Mouse (Mus musculus) MEL (cell line): Measurements from ENCODE around the gene F830045P16Rik. TPM values are rescaled to one million over a fixed set of nuclear protein-coding genes. Genes with fewer than 3 reads are reported as not detected.

Experiments used
- DNase-seq: peaks from one replicate; pipeline ENCODE4 v3.0.0; 2011; ENCODE audit warnings: low read depth, low spot score
- H3K27ac ChIP-seq: 2 replicates; pipeline ENCODE4 v1.5.1; 2012; ENCODE audit warnings: low read depth, mild to moderate bottlenecking, control low read depth, low read length, moderate library complexity; ENCODE audit not compliant: control insufficient read depth
- H3K27me3 ChIP-seq, 2 experiments: fragments of 150-350 bp in 1 of 2; sonication (generic) in 1 of 2; 2 replicates each; pipeline ENCODE4 v1.6.1; 2012; ENCODE audit warnings: low read length in 2 of 2, mild to moderate bottlenecking in 2 of 2, improper control_type of control experiment in 1 of 2, moderate library complexity in 1 of 2; ENCODE audit not compliant: insufficient read depth in 2 of 2, control insufficient read depth in 1 of 2
- H3K36me3 ChIP-seq, 2 experiments: 2 replicates each; pipeline ENCODE4 v1.6.1; 2012 to 2014; ENCODE audit warnings: low read length in 2 of 2, improper control_type of control experiment in 1 of 2, inconsistent platforms in 1 of 2, mild to moderate bottlenecking in 1 of 2; ENCODE audit not compliant: insufficient read depth in 2 of 2, control insufficient read depth in 1 of 2
- H3K4me1 ChIP-seq, 2 experiments: fragments of 150-350 bp in 1 of 2; sonication (generic) in 1 of 2; 2 replicates each; pipeline ENCODE4 v1.6.1; 2012; ENCODE audit warnings: low read length in 2 of 2, improper control_type of control experiment in 1 of 2, mild to moderate bottlenecking in 1 of 2; ENCODE audit not compliant: insufficient read depth in 2 of 2, control insufficient read depth in 1 of 2
- H3K4me3 ChIP-seq, 2 experiments: fragments of 150-350 bp in 1 of 2; sonication (generic) in 1 of 2; 2 replicates each; pipeline ENCODE4 v1.5.1; 2012; ENCODE audit warnings: low read depth in 2 of 2, low read length in 2 of 2, mild to moderate bottlenecking in 2 of 2, moderate library complexity in 2 of 2, control low read depth in 1 of 2, improper control_type of control experiment in 1 of 2; ENCODE audit not compliant: control insufficient read depth in 1 of 2, insufficient read depth in 1 of 2
- H3K79me2 ChIP-seq: 2 replicates; pipeline ENCODE4 v1.6.1; 2012; ENCODE audit warnings: mild to moderate bottlenecking, low read length, moderate library complexity; ENCODE audit not compliant: control insufficient read depth, poor library complexity, insufficient read depth
- H3K9ac ChIP-seq: 2 replicates; pipeline ENCODE4 v1.6.1; 2012; ENCODE audit warnings: low read depth, mild to moderate bottlenecking, control low read depth, low read length, moderate library complexity; ENCODE audit not compliant: control insufficient read depth, poor library complexity, severe bottlenecking
- H3K9me3 ChIP-seq: fragments of 150-350 bp; sonication (generic); replicated peaks from 2 replicates; pipeline ENCODE4 v1.6.1; 2012; ENCODE audit warnings: mild to moderate bottlenecking, low read length, improper control_type of control experiment, moderate library complexity; ENCODE audit not compliant: insufficient read depth
- BHLHE40 ChIP-seq: IDR thresholded peaks from 2 replicates; pipeline ENCODE4 v1.6.1; 2012; ENCODE audit warnings: low read depth, mild to moderate bottlenecking, inconsistent platforms, low read length, improper control_type of control experiment, borderline replicate concordance
- CHD1 ChIP-seq: IDR thresholded peaks from 2 replicates; pipeline ENCODE4 v1.6.1; 2012; ENCODE audit warnings: low read depth, mild to moderate bottlenecking, inconsistent platforms, low read length, improper control_type of control experiment
- CHD2 ChIP-seq: IDR thresholded peaks from 2 replicates; pipeline ENCODE4 v1.6.1; 2011; ENCODE audit warnings: low read length, improper control_type of control experiment
- CTCF ChIP-seq, 3 experiments: IDR thresholded peaks in 2 of 3; conservative IDR thresholded peaks in 1 of 3; 2 replicates each; pipeline ENCODE4 v1.5.1; 2011 to 2012; ENCODE audit warnings: low read length in 3 of 3, low read depth in 2 of 3, mild to moderate bottlenecking in 2 of 3, improper control_type of control experiment in 1 of 3, inconsistent platforms in 1 of 3, mixed read lengths in 1 of 3, moderate library complexity in 1 of 3; ENCODE audit not compliant: control insufficient read depth in 1 of 3, insufficient read depth in 1 of 3, poor library complexity in 1 of 3, severe bottlenecking in 1 of 3
- E2F4 ChIP-seq: IDR thresholded peaks from 2 replicates; pipeline ENCODE4 v1.6.1; 2011; ENCODE audit warnings: low read depth, low read length, improper control_type of control experiment, borderline replicate concordance
- ELF1 ChIP-seq: IDR thresholded peaks from 2 replicates; pipeline ENCODE4 v1.6.1; 2014; ENCODE audit warnings: low read depth, mild to moderate bottlenecking, inconsistent platforms, low read length, improper control_type of control experiment, moderate library complexity
- EP300 ChIP-seq, 2 experiments: IDR thresholded peaks; 2 replicates each; pipeline ENCODE4 v1.6.1; 2011; ENCODE audit warnings: improper control_type of control experiment in 2 of 2, low read length in 2 of 2, low read depth in 1 of 2, mild to moderate bottlenecking in 1 of 2
- ETS1 ChIP-seq: IDR thresholded peaks from 2 replicates; pipeline ENCODE4 v1.6.1; 2012; ENCODE audit warnings: low read depth, mild to moderate bottlenecking, inconsistent platforms, low read length, improper control_type of control experiment, moderate library complexity
- GABPA ChIP-seq: IDR thresholded peaks from 2 replicates; pipeline ENCODE4 v1.6.1; 2012; ENCODE audit warnings: low read depth, mild to moderate bottlenecking, inconsistent platforms, low read length, improper control_type of control experiment, moderate library complexity
- GATA1 ChIP-seq: IDR thresholded peaks from 2 replicates; pipeline ENCODE4 v1.6.1; 2011; ENCODE audit warnings: low read depth, low read length, improper control_type of control experiment
- HCFC1 ChIP-seq: IDR thresholded peaks from 2 replicates; pipeline ENCODE4 v1.6.1; 2012; ENCODE audit warnings: low read depth, mild to moderate bottlenecking, inconsistent platforms, low read length, improper control_type of control experiment, moderate library complexity
- JUND ChIP-seq: IDR thresholded peaks from 2 replicates; pipeline ENCODE4 v1.6.1; 2011; ENCODE audit warnings: low read depth, mild to moderate bottlenecking, improper control_type of control experiment, low read length
- KAT2A ChIP-seq: conservative IDR thresholded peaks from 2 replicates; pipeline ENCODE4 v1.6.1; 2012; ENCODE audit warnings: low read depth, low read length, improper control_type of control experiment, inconsistent platforms
- MAFK ChIP-seq: IDR thresholded peaks from 2 replicates; pipeline ENCODE4 v1.6.1; 2011; ENCODE audit warnings: low read depth, mild to moderate bottlenecking, low read length, improper control_type of control experiment, borderline replicate concordance
- MAX ChIP-seq: IDR thresholded peaks from 2 replicates; pipeline ENCODE4 v1.6.1; 2011; ENCODE audit warnings: low read length, improper control_type of control experiment
- MAZ ChIP-seq: IDR thresholded peaks from 2 replicates; pipeline ENCODE4 v1.6.1; 2012; ENCODE audit warnings: low read depth, mild to moderate bottlenecking, inconsistent platforms, low read length, improper control_type of control experiment
- MEF2A ChIP-seq: IDR thresholded peaks from 2 replicates; pipeline ENCODE4 v1.6.1; 2014; ENCODE audit warnings: low read depth, mild to moderate bottlenecking, inconsistent platforms, low read length, improper control_type of control experiment; ENCODE audit not compliant: poor library complexity, insufficient replicate concordance, severe bottlenecking; ENCODE audit errors: extremely low read depth
- MXI1 ChIP-seq: IDR thresholded peaks from 2 replicates; pipeline ENCODE4 v1.6.1; 2011; ENCODE audit warnings: mild to moderate bottlenecking, low read depth, low read length, improper control_type of control experiment
- MYB ChIP-seq: IDR thresholded peaks from 2 replicates; pipeline ENCODE4 v1.6.1; 2011; ENCODE audit warnings: mild to moderate bottlenecking, low read depth, low read length, improper control_type of control experiment
- MYC ChIP-seq: IDR thresholded peaks from 2 replicates; pipeline ENCODE4 v1.6.1; 2011; ENCODE audit warnings: low read depth, mild to moderate bottlenecking, low read length, improper control_type of control experiment, moderate library complexity
- NELFE ChIP-seq: IDR thresholded peaks from 2 replicates; pipeline ENCODE4 v1.6.1; 2011; ENCODE audit warnings: low read depth, low read length, improper control_type of control experiment
- NRF1 ChIP-seq: IDR thresholded peaks from 2 replicates; pipeline ENCODE4 v1.6.1; 2014; ENCODE audit warnings: low read depth, mild to moderate bottlenecking, inconsistent platforms, low read length, improper control_type of control experiment, moderate library complexity; ENCODE audit not compliant: poor library complexity, insufficient read depth, severe bottlenecking
- POLR2A ChIP-seq, 2 experiments: IDR thresholded peaks; 2 replicates each; pipeline ENCODE4 v1.6.1; 2011 to 2012; ENCODE audit warnings: low read length in 2 of 2, mild to moderate bottlenecking in 2 of 2, control low read depth in 1 of 2, improper control_type of control experiment in 1 of 2, low read depth in 1 of 2, moderate library complexity in 1 of 2; ENCODE audit not compliant: control insufficient read depth in 1 of 2, insufficient read depth in 1 of 2, poor library complexity in 1 of 2
- POLR2AphosphoS2 ChIP-seq: IDR thresholded peaks from 2 replicates; pipeline ENCODE4 v1.6.1; 2011; ENCODE audit warnings: low read length, improper control_type of control experiment
- POLR2AphosphoS5 ChIP-seq: IDR thresholded peaks from 2 replicates; pipeline ENCODE4 v1.6.1; 2012; ENCODE audit warnings: low read depth, borderline replicate concordance, mild to moderate bottlenecking, inconsistent platforms, low read length, moderate library complexity, mixed read lengths
- RAD21 ChIP-seq: IDR thresholded peaks from 2 replicates; pipeline ENCODE4 v1.6.1; 2011; ENCODE audit warnings: mild to moderate bottlenecking, low read depth, low read length, improper control_type of control experiment
- RCOR1 ChIP-seq: IDR thresholded peaks from 2 replicates; pipeline ENCODE4 v1.6.1; 2012; ENCODE audit warnings: low read depth, mild to moderate bottlenecking, inconsistent platforms, low read length, improper control_type of control experiment
- SIN3A ChIP-seq: IDR thresholded peaks from 2 replicates; pipeline ENCODE4 v1.6.1; 2012; ENCODE audit warnings: low read length, improper control_type of control experiment, inconsistent platforms
- SMC3 ChIP-seq: IDR thresholded peaks from 2 replicates; pipeline ENCODE4 v1.6.1; 2011; ENCODE audit warnings: low read depth, low read length, improper control_type of control experiment
- TAL1 ChIP-seq: IDR thresholded peaks from 2 replicates; pipeline ENCODE4 v1.6.1; 2012; ENCODE audit warnings: mild to moderate bottlenecking, inconsistent platforms, low read length, moderate library complexity, mixed read lengths
- TBP ChIP-seq: IDR thresholded peaks from 2 replicates; pipeline ENCODE4 v1.8.0; 2011; ENCODE audit warnings: low read depth, low read length, improper control_type of control experiment
- TCF12 ChIP-seq: IDR thresholded peaks from 2 replicates; pipeline ENCODE4 v1.6.1; 2014; ENCODE audit warnings: low read depth, mild to moderate bottlenecking, inconsistent platforms, low read length, improper control_type of control experiment, moderate library complexity
- UBTF ChIP-seq: IDR thresholded peaks from 2 replicates; pipeline ENCODE4 v1.6.1; 2012; ENCODE audit warnings: low read depth, mild to moderate bottlenecking, inconsistent platforms, low read length, improper control_type of control experiment, moderate library complexity, borderline replicate concordance; ENCODE audit not compliant: insufficient read depth
- USF1 ChIP-seq: IDR thresholded peaks from 2 replicates; pipeline ENCODE4 v1.6.1; 2014; ENCODE audit warnings: low read depth, mild to moderate bottlenecking, inconsistent platforms, low read length, improper control_type of control experiment, moderate library complexity
- USF2 ChIP-seq, 2 experiments: IDR thresholded peaks; 2 replicates each; pipeline ENCODE4 v1.6.1; 2011 to 2012; ENCODE audit warnings: improper control_type of control experiment in 2 of 2, low read length in 2 of 2, borderline replicate concordance in 1 of 2, inconsistent platforms in 1 of 2, low read depth in 1 of 2, mild to moderate bottlenecking in 1 of 2; ENCODE audit not compliant: insufficient read depth in 1 of 2
- ZC3H11A ChIP-seq: IDR thresholded peaks from 2 replicates; pipeline ENCODE4 v1.6.1; 2012; ENCODE audit warnings: low read depth, mild to moderate bottlenecking, inconsistent platforms, low read length, improper control_type of control experiment
- ZKSCAN1 ChIP-seq: IDR thresholded peaks from 2 replicates; pipeline ENCODE4 v1.6.1; 2012; ENCODE audit warnings: low read depth, mild to moderate bottlenecking, inconsistent platforms, low read length, improper control_type of control experiment, moderate library complexity
- ZNF384 ChIP-seq: IDR thresholded peaks from 2 replicates; pipeline ENCODE4 v1.6.1; 2012; ENCODE audit warnings: low read depth, mild to moderate bottlenecking, inconsistent platforms, low read length, improper control_type of control experiment
- polyA plus RNA-seq, 2 experiments: library from polyadenylated mRNA; stranded (reverse) in 1 of 2; unstranded in 1 of 2; fragments of >175 nt in 1 of 2; fragments of >200 nt in 1 of 2; gene quantifications; 2 replicates each; pipeline versions ENCODE4 v1.2.1 to v1.2.4; 2012; ENCODE audit warnings: low replicate concordance in 2 of 2, low read depth in 1 of 2; ENCODE audit not compliant: insufficient read length in 2 of 2, insufficient read depth in 1 of 2, missing spikeins in 1 of 2
- total RNA-seq: library from RNA; depleted of rRNA; stranded (reverse); fragments of 300-350 nt; gene quantifications from 2 replicates; pipeline ENCODE4 v1.2.3, GENCODE M21; 2012

F830045P16Rik gene
- total and polyA plus RNA-seq, 3 experiments: not detected

DNA sequence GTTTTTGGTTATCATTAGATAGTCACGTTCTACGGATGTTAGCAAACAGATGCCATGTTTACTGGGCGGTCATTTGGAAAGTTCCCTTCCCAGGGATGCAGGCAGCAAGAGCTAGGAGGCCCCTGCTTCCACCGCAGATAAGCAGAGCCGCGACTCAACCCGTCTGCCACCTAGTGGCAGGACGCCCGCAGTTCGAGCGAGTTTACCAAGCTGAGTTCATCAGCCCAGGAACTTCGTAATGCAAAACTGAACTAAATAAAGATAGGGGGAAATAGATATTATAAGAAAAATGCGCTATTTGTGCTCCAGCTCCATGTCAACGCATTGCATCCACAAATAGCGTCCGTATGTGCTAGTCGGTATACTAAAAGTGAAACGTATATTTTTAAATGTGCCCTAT, 127.9 kb downstream of the F830045P16Rik start:
- peak; percentile 87 for DNase-seq
- Histone ChIP-seq H3K9me3 (no peaks in the 10 kb centered on the region), H3K4me1 (peaks cover 0 to 2% of the 10 kb centered on the region in 2 experiments; a peak in 1 of 4 replicates), H3K36me3 (peaks cover 0 to 11% of the 10 kb centered on the region in 2 experiments; a peak in 2 of 4 replicates), H3K9ac (peak overlapping the region; percentile 45; the same call in 1 of the 2 replicates), H3K27ac (no peak overlapping the region), H3K4me3 (peak overlapping the region; percentile 29 to 76), H3K27me3 (no peaks in the 10 kb centered on the region), H3K79me2 (no peaks in the 10 kb centered on the region)
- TF ChIP-seq TCF12 (no peak), GABPA (no peak), TBP (no peak), MAX (no peak), JUND (no peak), SMC3 (peak; percentile 84), CHD1 (no peak), RCOR1 (no peak), ETS1 (no peak; the same call in 1 of the 2 replicates), UBTF (no peak), RAD21 (peak; percentile 61), BHLHE40 (no peak), POLR2AphosphoS2 (no peak), MAFK (no peak), POLR2AphosphoS5 (no peak), NRF1 (no peak), TAL1 (no peak), USF2 (IDR thresholded peaks at IDR 0.05; ENCODE audit: borderline replicate concordance in 1 of 2, insufficient read depth in 1 of 2, low read depth in 1 of 2, low read length in 2 of 2) (no peak), NELFE (no peak), KAT2A (no peak), CTCF (IDR thresholded peaks at IDR 0.05 in 2 of 3, conservative IDR thresholded peaks at IDR 0.05 in 1 of 3; ENCODE audit: control insufficient read depth in 1 of 3, insufficient read depth in 1 of 3, low read depth in 2 of 3, low read length in 3 of 3, poor library complexity in 1 of 3, severe bottlenecking in 1 of 3) (peak; percentile 76 to 91 (median 85)), ZKSCAN1 (no peak), EP300 (IDR thresholded peaks at IDR 0.05; ENCODE audit: low read depth in 1 of 2, low read length in 2 of 2) (no peak), E2F4 (no peak), MYB (no peak), CHD2 (no peak), MAZ (no peak), ELF1 (no peak), POLR2A (IDR thresholded peaks at IDR 0.05; ENCODE audit: control insufficient read depth in 1 of 2, insufficient read depth in 1 of 2, low read depth in 1 of 2, low read length in 2 of 2, poor library complexity in 1 of 2) (no peak), SIN3A (no peak), HCFC1 (no peak), MYC (0 out of 2 replicates have a peak, but pooled peaks have one; percentile 24), GATA1 (peak; percentile 67; the same call in 1 of the 2 replicates), MEF2A (no peak), ZNF384 (no peak), MXI1 (no peak), USF1 (no peak), ZC3H11A (no peak)
